ENCODE assay signal across 7 mouse cellular contexts in the genomic region with DNA sequence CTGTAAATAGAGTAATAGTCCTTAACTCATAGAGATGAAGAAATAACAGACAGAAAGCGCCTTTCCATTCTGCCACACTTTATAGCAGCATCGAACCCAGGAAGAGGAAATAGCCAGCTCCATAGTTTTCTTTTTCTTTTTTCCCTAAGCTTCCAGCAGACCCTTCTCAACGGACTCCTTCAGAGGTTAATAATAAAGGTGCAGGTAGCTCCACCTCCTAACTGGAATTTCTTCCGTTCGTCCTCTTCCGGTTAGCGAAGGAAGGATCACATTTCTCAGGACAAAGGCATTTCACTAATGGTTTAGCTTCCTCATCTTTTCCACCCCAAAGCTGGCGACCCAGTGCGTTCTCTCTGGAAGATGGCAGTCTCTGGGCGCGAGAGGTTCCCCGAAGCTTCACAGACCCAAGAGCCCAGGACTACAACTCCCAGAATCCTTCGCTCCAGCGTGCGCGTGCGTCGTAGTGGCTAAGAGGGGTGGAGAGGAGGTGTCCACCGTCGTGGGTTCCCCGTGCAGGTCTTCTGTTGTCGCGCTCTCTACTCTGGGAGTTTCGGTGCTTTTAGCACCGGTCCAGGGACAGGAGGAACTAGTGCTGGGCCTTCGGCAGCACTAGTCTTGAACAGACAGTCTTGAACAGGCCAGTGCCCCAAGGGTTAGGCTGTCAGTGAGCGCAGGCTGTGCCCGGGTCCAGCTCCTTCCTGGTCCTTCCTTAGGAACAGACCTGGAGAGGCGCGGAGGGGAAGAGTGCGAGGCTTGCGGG. TPM values are rescaled to one million over a fixed set of nuclear protein-coding genes. Genes with fewer than 3 reads are reported as not detected.
DNase-seq lines count a peak whose midpoint lies in the region; ATAC-seq and TF ChIP-seq lines count a peak whose summit lies in the region.

A gene (plus strand): TSS at position 254 of the 760 bp plus-strand sequence.

- DNase-seq in adrenal gland, postnatal 25 days = peak; percentile 88
- DNase-seq in heart, adult 18-20 months = peak; percentile 95 to 98
- peak; percentile 95 for DNase-seq in kidney, adult 2 months
- DNase-seq in spleen, adult 2 months (ENCODE audit: low read depth in 1 of 2, low spot score in 2 of 2) = peak; percentile 88 to 94

- peak; percentile 28 for TF ChIP-seq POLR2A in kidney, adult 2 months (IDR thresholded peaks at IDR 0.05; ENCODE audit: low read depth, low read length)
- peak; percentile 50 for TF ChIP-seq POLR2A in spleen, adult 2 months (IDR thresholded peaks at IDR 0.05; ENCODE audit: low read depth, low read length)

- no peak for TF ChIP-seq CTCF in kidney, adult 2 months (conservative IDR thresholded peaks at IDR 0.05; ENCODE audit: insufficient read depth, insufficient read length, low read depth, low read length)
- no peak for TF ChIP-seq CTCF in spleen, adult 2 months (IDR thresholded peaks at IDR 0.05; ENCODE audit: extremely low read depth, insufficient read depth, insufficient read length, insufficient replicate concordance)

- peak within 1 kb of the TSS; percentile 83 for H3K27ac ChIP-seq in embryonic facial prominence, embryonic 12.5 days
- H3K27ac ChIP-seq in kidney, adult 2 months (ENCODE audit: insufficient read depth, low read depth, low read length) = peak within 1 kb of the TSS; percentile 97
- H3K27ac ChIP-seq in limb, embryonic 12.5 days = peak within 1 kb of the TSS; percentile 85
- peak within 1 kb of the TSS; percentile 95 for H3K27ac ChIP-seq in midbrain, embryonic 15.5 days
- peak within 1 kb of the TSS; percentile 46; the same call in 1 of the 2 replicates for H3K27ac ChIP-seq in spleen, adult 2 months (ENCODE audit: insufficient read depth, low read length)

- H3K9me3 ChIP-seq in embryonic facial prominence, embryonic 12.5 days = no peaks in the 10 kb centered on the region
- no peaks in the 10 kb centered on the region for H3K9me3 ChIP-seq in limb, embryonic 12.5 days
- H3K9me3 ChIP-seq in midbrain, embryonic 15.5 days = no peaks in the 10 kb centered on the region

- peak within 1 kb of the TSS; percentile 78 for H3K4me3 ChIP-seq in embryonic facial prominence, embryonic 12.5 days
- H3K4me3 ChIP-seq in kidney, adult 2 months (ENCODE audit: insufficient read depth, low read depth, low read length) = peak within 1 kb of the TSS; percentile 79
- peak within 1 kb of the TSS; percentile 60 for H3K4me3 ChIP-seq in limb, embryonic 12.5 days (replicated peaks)
- H3K4me3 ChIP-seq in midbrain, embryonic 15.5 days = peak within 1 kb of the TSS; percentile 50
- H3K4me3 ChIP-seq in spleen, adult 2 months (ENCODE audit: extremely low read depth, insufficient read depth, insufficient read length) = peak within 1 kb of the TSS; percentile 75

- peaks cover 20% of the 10 kb centered on the region for H3K4me1 ChIP-seq in embryonic facial prominence, embryonic 12.5 days
- peaks cover 11% of the 10 kb centered on the region; the same call in 1 of the 2 replicates for H3K4me1 ChIP-seq in kidney, adult 2 months (ENCODE audit: control insufficient read depth, insufficient read depth, low read length)
- peaks cover 14% of the 10 kb centered on the region for H3K4me1 ChIP-seq in limb, embryonic 12.5 days (replicated peaks)
- peaks cover 24% of the 10 kb centered on the region for H3K4me1 ChIP-seq in midbrain, embryonic 15.5 days
- H3K4me1 ChIP-seq in spleen, adult 2 months (ENCODE audit: control insufficient read depth, insufficient read depth, insufficient read length) = no peaks in the 10 kb centered on the region

- no peaks in the 10 kb centered on the region for H3K27me3 ChIP-seq in embryonic facial prominence, embryonic 12.5 days
- H3K27me3 ChIP-seq in kidney, adult 2 months (replicated peaks; ENCODE audit: control insufficient read depth, insufficient read depth, low read length) = no peaks in the 10 kb centered on the region
- H3K27me3 ChIP-seq in limb, embryonic 12.5 days = no peaks in the 10 kb centered on the region
- H3K27me3 ChIP-seq in midbrain, embryonic 15.5 days (replicated peaks) = no peaks in the 10 kb centered on the region
- no peaks in the 10 kb centered on the region for H3K27me3 ChIP-seq in spleen, adult 2 months (ENCODE audit: control insufficient read depth, insufficient read depth, low read length)

- H3K36me3 ChIP-seq in embryonic facial prominence, embryonic 12.5 days = peaks cover 11% of the 10 kb centered on the region; the same call in 1 of the 2 replicates
- no peaks in the 10 kb centered on the region; the same call in 1 of the 2 replicates for H3K36me3 ChIP-seq in kidney, adult 2 months (ENCODE audit: control insufficient read depth, insufficient read depth, low read length)
- H3K36me3 ChIP-seq in limb, embryonic 12.5 days = peaks cover 25% of the 10 kb centered on the region
- H3K36me3 ChIP-seq in midbrain, embryonic 15.5 days (replicated peaks) = no peaks in the 10 kb centered on the region
- peaks cover 3% of the 10 kb centered on the region; the same call in 1 of the 2 replicates for H3K36me3 ChIP-seq in spleen, adult 2 months (ENCODE audit: control insufficient read depth, insufficient read depth, low read length)

- peak within 1 kb of the TSS; percentile 66 for H3K9ac ChIP-seq in embryonic facial prominence, embryonic 12.5 days
- H3K9ac ChIP-seq in limb, embryonic 12.5 days (replicated peaks) = peak within 1 kb of the TSS; percentile 67
- H3K9ac ChIP-seq in midbrain, embryonic 15.5 days = peak within 1 kb of the TSS; percentile 49

- peak within 1 kb of the TSS; percentile 98 for H3K4me2 ChIP-seq in embryonic facial prominence, embryonic 12.5 days (replicated peaks)
- peak within 1 kb of the TSS; percentile 94 for H3K4me2 ChIP-seq in limb, embryonic 12.5 days
- H3K4me2 ChIP-seq in midbrain, embryonic 15.5 days = peak within 1 kb of the TSS; percentile 56

- WGBS in embryonic facial prominence, embryonic 12.5 days = 2% methylated on average over 32 of the region's 32 CpGs
- 2% methylated on average over 32 of the region's 32 CpGs for WGBS in kidney, adult 2 months
- WGBS in limb, embryonic 12.5 days = under 1% methylated on average over 32 of the region's 32 CpGs
- 2% methylated on average over 32 of the region's 32 CpGs for WGBS in midbrain, embryonic 15.5 days
- 3% methylated on average over 32 of the region's 32 CpGs for whole genome bisulfite sequencing in spleen, adult 2 months

- ATAC-seq in embryonic facial prominence, embryonic 12.5 days (ENCODE audit: insufficient number of reproducible peaks, insufficient read depth, low FRiP score, low TSS enrichment) = peak; percentile 85
- ATAC-seq in limb, embryonic 12.5 days (ENCODE audit: insufficient number of reproducible peaks, insufficient read depth, low FRiP score, low TSS enrichment, low read depth) = peak; percentile 82
- ATAC-seq in midbrain, embryonic 15.5 days (replicated peaks) = peak; percentile 94

RNA-seq across cellular contexts. Expression of the gene that starts here (rescaled TPM):
- 16.1 and 17.2 TPM in 2 replicates for total RNA-seq in adrenal gland, postnatal 25 days (2021)
- polyA plus RNA-seq in embryonic facial prominence, embryonic 12.5 days (2016; fragmentation: Nextera tagmentation; extraction: Ambion mirVana) = 11.4 and 11.8 TPM in 2 replicates
- 1 to 10 TPM; 6.7 to 7.9 TPM for total RNA-seq in heart, adult 18-20 months (2021)
- 21.0 and 24.2 TPM in 2 replicates for polyA plus RNA-seq in kidney, adult 2 months (2012; rRNA removed)
- 10.0 and 10.9 TPM in 2 replicates for polyA plus RNA-seq in limb, embryonic 12.5 days (2016; fragmentation: Nextera tagmentation; extraction: Ambion mirVana)
- polyA plus RNA-seq in midbrain, embryonic 15.5 days (2015; fragmentation: Nextera tagmentation; extraction: Ambion mirVana) = 19.9 and 20.4 TPM in 2 replicates
- 8.3 and 9.9 TPM in 2 replicates for polyA plus RNA-seq in spleen, adult 2 months (2012; rRNA removed)

Comparison
In these comparisons a context has a peak if more than half of its experiments do, and no peak if none do; other contexts are left out.
1. Peak in every context shown above with its lines: DNase-seq, ATAC-seq, H3K4me3 ChIP-seq and H3K27ac ChIP-seq.
2. H3K27ac ChIP-seq: peak in every context shown above with its lines; median percentile 97 in kidney, adult 2 months; 95 in midbrain, embryonic 15.5 days; 85 in limb, embryonic 12.5 days; 83 in embryonic facial prominence, embryonic 12.5 days; 46 in spleen, adult 2 months.